Mouse (Mus musculus) CH12.LX (cell line): ENCODE data around the gene Pcbp4. TPM values are rescaled to one million over a fixed set of nuclear protein-coding genes. Genes with fewer than 3 reads are reported as not detected.

Experiments used
- DNase-seq: peaks from one replicate; pipeline ENCODE4 v3.0.0-alpha.2; 2013; ENCODE audit errors: extremely low read depth
- H3K27ac ChIP-seq: 2 replicates; pipeline ENCODE4 v1.5.1; 2012; ENCODE audit warnings: low read depth, mild to moderate bottlenecking, control low read depth, moderate library complexity; ENCODE audit not compliant: insufficient read depth
- H3K27me3 ChIP-seq: replicated peaks from 2 replicates; pipeline ENCODE3; 2012; ENCODE audit warnings: inconsistent platforms
- H3K36me3 ChIP-seq, 2 experiments: replicated peaks in 1 of 2; 2 replicates each; pipeline versions ENCODE3 to v1.6.1; 2012; ENCODE audit warnings: inconsistent platforms in 1 of 2, low read length in 1 of 2, mild to moderate bottlenecking in 1 of 2, mixed read lengths in 1 of 2, moderate library complexity in 1 of 2; ENCODE audit not compliant: control insufficient read depth in 1 of 2, insufficient read depth in 1 of 2
- H3K4me1 ChIP-seq, 2 experiments: 2 replicates each; pipeline ENCODE4 v1.6.1; 2012; ENCODE audit warnings: inconsistent platforms in 1 of 2, moderate library complexity in 1 of 2; ENCODE audit not compliant: insufficient read depth in 2 of 2, control insufficient read depth in 1 of 2
- H3K4me2 ChIP-seq: 2 replicates; pipeline ENCODE4 v1.6.1; 2012; ENCODE audit warnings: low read depth, mild to moderate bottlenecking, control low read depth; ENCODE audit not compliant: poor library complexity, insufficient read depth, severe bottlenecking
- H3K4me3 ChIP-seq, 3 experiments: fragments of 150-350 bp in 1 of 3; sonication (generic) in 1 of 3; replicated peaks in 1 of 3; 2 replicates each; pipeline versions ENCODE3 to v1.5.1; 2011 to 2012; ENCODE audit warnings: low read depth in 2 of 3, low read length in 2 of 3, mild to moderate bottlenecking in 2 of 3, moderate library complexity in 2 of 3, control low read depth in 1 of 3, improper control_type of control experiment in 1 of 3, inconsistent platforms in 1 of 3, mixed read lengths in 1 of 3; ENCODE audit not compliant: poor library complexity in 1 of 3
- H3K79me2 ChIP-seq: replicated peaks from 2 replicates; pipeline ENCODE4 v1.6.1; 2012; ENCODE audit warnings: mild to moderate bottlenecking, moderate library complexity; ENCODE audit not compliant: control insufficient read depth, poor library complexity, insufficient read depth, severe bottlenecking; ENCODE audit errors: extremely low read depth
- H3K9ac ChIP-seq: 2 replicates; pipeline ENCODE4 v1.6.1; 2012; ENCODE audit warnings: low read depth, mild to moderate bottlenecking, control low read depth, moderate library complexity; ENCODE audit not compliant: insufficient read depth
- H3K9me3 ChIP-seq: replicated peaks from 2 replicates; pipeline ENCODE3; 2012; ENCODE audit warnings: low read length, inconsistent platforms, mixed read lengths
- BHLHE40 ChIP-seq: IDR thresholded peaks from 2 replicates; pipeline ENCODE4 v1.6.1; 2011; ENCODE audit warnings: mild to moderate bottlenecking, low read depth, low read length, improper control_type of control experiment
- E2F4 ChIP-seq: IDR thresholded peaks from 2 replicates; pipeline ENCODE4 v1.6.1; 2011; ENCODE audit warnings: low read depth, low read length, improper control_type of control experiment; ENCODE audit not compliant: insufficient replicate concordance
- ETS1 ChIP-seq: conservative IDR thresholded peaks from 2 replicates; pipeline ENCODE4 v1.6.1; 2012; ENCODE audit warnings: low read depth, mild to moderate bottlenecking, inconsistent platforms, low read length, improper control_type of control experiment, moderate library complexity
- GABPA ChIP-seq: IDR thresholded peaks from 2 replicates; pipeline ENCODE4 v1.6.1; 2012; ENCODE audit warnings: low read depth, low read length, improper control_type of control experiment, inconsistent platforms; ENCODE audit not compliant: insufficient replicate concordance
- HCFC1 ChIP-seq: IDR thresholded peaks from 2 replicates; pipeline ENCODE4 v1.6.1; 2012; ENCODE audit warnings: low read depth, mild to moderate bottlenecking, inconsistent platforms, low read length, improper control_type of control experiment
- IRF4 ChIP-seq: IDR thresholded peaks from 2 replicates; pipeline ENCODE4 v1.6.1; 2014; ENCODE audit warnings: low read depth, mild to moderate bottlenecking, inconsistent platforms, low read length, improper control_type of control experiment
- JUN ChIP-seq: IDR thresholded peaks from 2 replicates; pipeline ENCODE4 v1.6.1; 2011; ENCODE audit warnings: low read depth, mild to moderate bottlenecking, low read length, improper control_type of control experiment, moderate library complexity; ENCODE audit not compliant: insufficient read depth
- JUND ChIP-seq: conservative IDR thresholded peaks from 2 replicates; pipeline ENCODE4 v1.6.1; 2011; ENCODE audit warnings: low read depth, low read length, improper control_type of control experiment
- MAX ChIP-seq: IDR thresholded peaks from 2 replicates; pipeline ENCODE4 v1.6.1; 2011; ENCODE audit warnings: low read length, improper control_type of control experiment
- MAZ ChIP-seq: IDR thresholded peaks from 2 replicates; pipeline ENCODE4 v1.6.1; 2012; ENCODE audit warnings: low read depth, mild to moderate bottlenecking, inconsistent platforms, low read length, improper control_type of control experiment, moderate library complexity
- MXI1 ChIP-seq: IDR thresholded peaks from 2 replicates; pipeline ENCODE4 v1.6.1; 2011; ENCODE audit warnings: mild to moderate bottlenecking, low read depth, low read length, improper control_type of control experiment
- PAX5 ChIP-seq: IDR thresholded peaks from 2 replicates; pipeline ENCODE4 v1.6.1; 2012; ENCODE audit warnings: low read length, inconsistent platforms, mixed read lengths
- POLR2A ChIP-seq: IDR thresholded peaks from 2 replicates; pipeline ENCODE4 v1.6.1; 2011; ENCODE audit warnings: low read depth, mild to moderate bottlenecking, improper control_type of control experiment, low read length
- RAD21 ChIP-seq: IDR thresholded peaks from 2 replicates; pipeline ENCODE4 v1.6.1; 2011; ENCODE audit warnings: low read depth, mild to moderate bottlenecking, low read length, improper control_type of control experiment, moderate library complexity
- SMC3 ChIP-seq: IDR thresholded peaks from 2 replicates; pipeline ENCODE4 v1.6.1; 2011; ENCODE audit warnings: low read depth, low read length, improper control_type of control experiment
- TCF12 ChIP-seq: IDR thresholded peaks from 2 replicates; pipeline ENCODE4 v1.6.1; 2014; ENCODE audit warnings: low read depth, mild to moderate bottlenecking, inconsistent platforms, low read length, improper control_type of control experiment
- USF1 ChIP-seq: IDR thresholded peaks from 2 replicates; pipeline ENCODE4 v1.6.1; 2014; ENCODE audit warnings: low read depth, mild to moderate bottlenecking, inconsistent platforms, low read length, improper control_type of control experiment
- ZKSCAN1 ChIP-seq: IDR thresholded peaks from 2 replicates; pipeline ENCODE4 v1.6.1; 2012; ENCODE audit warnings: low read depth, inconsistent platforms, low read length, improper control_type of control experiment, borderline replicate concordance
- ZMIZ1 ChIP-seq: IDR thresholded peaks from 2 replicates; pipeline ENCODE4 v1.6.1; 2012; ENCODE audit warnings: low read depth, mild to moderate bottlenecking, inconsistent platforms, low read length, improper control_type of control experiment
- dilution Hi-C: fragments of 300-500 bp; cut with MboI; formaldehyde crosslinking; loops from 2 replicates; pipeline ENCODE4 v1.14.3; 2020; ENCODE audit warnings: low sequenced_read_pairs; ENCODE audit not compliant: extremely low pct_unique_long_range_greater_than_20kb, extremely low pct_ligation_motif_present
- in situ Hi-C: fragments of 300-500 bp; cut with MboI; formaldehyde crosslinking; loops from 3 replicates; pipeline ENCODE4 v1.14.3; 2019; ENCODE audit warnings: low sequenced_read_pairs, low pct_ligation_motif_present, low pct_unique_long_range_greater_than_20kb, mixed read lengths
- polyA plus RNA-seq: library from polyadenylated mRNA; unstranded; fragments of >175 nt; gene quantifications from 2 replicates; pipeline ENCODE4 v1.2.1, GENCODE M21; 2012; ENCODE audit warnings: low read depth; ENCODE audit not compliant: insufficient read length
- total RNA-seq, 2 experiments: library from RNA; depleted of rRNA; stranded (reverse); fragments of 300-350 nt in 1 of 2; fragments of >200 nt in 1 of 2; gene quantifications; 2 replicates each; pipeline ENCODE4 v1.2.3; 2012 to 2014

Gene Pcbp4
- total and polyA plus RNA-seq, 3 experiments, result 44.0 to 54.2 (median 44.1) TPM

DNA sequence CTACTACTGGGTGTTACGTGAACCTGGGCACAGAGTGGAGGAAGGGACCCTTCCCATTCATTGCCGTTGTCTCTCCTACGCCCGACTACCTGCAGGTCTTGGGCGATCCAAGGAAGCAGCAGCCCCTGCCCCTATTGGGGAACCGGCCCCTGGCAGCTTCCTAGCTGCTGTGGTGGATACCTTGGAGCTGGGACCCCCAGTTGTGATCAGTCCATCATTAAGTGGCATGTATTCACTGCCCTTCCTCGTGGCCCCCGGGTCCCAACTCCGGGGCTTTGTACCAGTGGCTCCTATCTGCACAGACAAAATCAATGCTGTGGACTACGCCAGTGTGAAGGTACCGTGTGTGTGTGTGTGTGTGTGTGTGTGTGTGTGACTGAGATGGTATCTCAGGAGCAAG, 1.8 kb upstream of the Pcbp4 start:
- Histone ChIP-seq H3K36me3 (peaks cover 0 to 27% of the 10 kb centered on the region in 2 experiments), H3K9me3 (no peaks in the 10 kb centered on the region), H3K9ac (no peak overlapping the region), H3K4me2 (no peak overlapping the region), H3K79me2 (no peaks in the 10 kb centered on the region), H3K27me3 (no peaks in the 10 kb centered on the region), H3K4me3 (no peak overlapping the region), H3K27ac (no peak overlapping the region), H3K4me1 (peaks cover 21 to 64% of the 10 kb centered on the region in 2 experiments)
- TF ChIP-seq ZMIZ1, result no peak
- TF ChIP-seq MAX, result no peak
- TF ChIP-seq BHLHE40, result no peak
- no peak for TF ChIP-seq RAD21
- TF ChIP-seq PAX5, result no peak
- no peak for TF ChIP-seq SMC3
- in situ Hi-C loops (no loop called here), dilution Hi-C loops (no loop called here)
- DNase-seq, result no peak

DNA sequence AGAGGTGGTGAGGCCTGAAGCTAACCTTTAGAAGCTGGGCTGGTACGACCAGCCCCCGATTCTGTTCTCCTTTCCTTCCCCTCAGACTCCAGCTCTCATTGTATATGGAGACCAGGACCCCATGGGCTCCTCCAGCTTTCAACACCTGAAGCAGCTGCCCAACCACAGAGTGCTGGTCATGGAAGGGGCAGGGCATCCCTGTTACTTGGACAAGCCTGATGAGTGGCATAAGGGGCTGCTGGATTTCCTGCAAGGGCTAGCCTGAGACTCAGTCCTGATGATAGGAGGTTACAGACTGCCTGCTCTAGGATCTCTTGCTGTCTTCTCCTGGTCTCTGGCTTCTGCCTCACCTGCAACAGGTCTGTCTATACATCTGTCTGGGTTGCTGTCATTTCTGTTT, 1.2 kb upstream of the Pcbp4 start:
- H3K4me3 ChIP-seq, result no peak overlapping the region
- peaks cover 27 to 64% of the 10 kb centered on the region in 2 experiments for H3K4me1 ChIP-seq
- no peak overlapping the region for H3K4me2 ChIP-seq
- in situ Hi-C loops, result no loop called here
- no peak for DNase-seq
- H3K9me3 ChIP-seq, result no peaks in the 10 kb centered on the region
- H3K9ac ChIP-seq, result no peak overlapping the region
- dilution Hi-C loops, result no loop called here
- H3K79me2 ChIP-seq, result no peaks in the 10 kb centered on the region
- no peak for TF ChIP-seq ETS1
- no peak for TF ChIP-seq JUN
- no peak for TF ChIP-seq E2F4
- TF ChIP-seq IRF4, result no peak
- TF ChIP-seq MAZ, result no peak
- no peak for TF ChIP-seq ZKSCAN1
- TF ChIP-seq JUND, result no peak
- TF ChIP-seq TCF12, result no peak
- TF ChIP-seq MXI1, result no peak
- no peak for TF ChIP-seq USF1
- no peak for TF ChIP-seq HCFC1
- no peak for TF ChIP-seq SMC3
- TF ChIP-seq POLR2A, result no peak
- TF ChIP-seq GABPA, result no peak
- no peak overlapping the region for H3K27ac ChIP-seq
- no peaks in the 10 kb centered on the region for H3K27me3 ChIP-seq
- H3K36me3 ChIP-seq, result peaks cover 0 to 33% of the 10 kb centered on the region in 2 experiments
